Mouse (Mus musculus) liver, adult 2 months (tissue): Measurements from ENCODE around the gene Evx2.

Experiments used
- CTCF ChIP-seq: fragments of 200-500 bp; IDR thresholded peaks from 2 replicates; pipeline ENCODE4 v1.5.1; 2011; ENCODE audit warnings: low read depth, low read length, control low read depth
- POLR2A ChIP-seq: fragments of 200-500 bp; IDR thresholded peaks from 2 replicates; pipeline ENCODE4 v1.6.1; 2011; ENCODE audit warnings: low read length, control low read depth; ENCODE audit not compliant: insufficient read depth; ENCODE audit errors: extremely low read depth

DNA sequence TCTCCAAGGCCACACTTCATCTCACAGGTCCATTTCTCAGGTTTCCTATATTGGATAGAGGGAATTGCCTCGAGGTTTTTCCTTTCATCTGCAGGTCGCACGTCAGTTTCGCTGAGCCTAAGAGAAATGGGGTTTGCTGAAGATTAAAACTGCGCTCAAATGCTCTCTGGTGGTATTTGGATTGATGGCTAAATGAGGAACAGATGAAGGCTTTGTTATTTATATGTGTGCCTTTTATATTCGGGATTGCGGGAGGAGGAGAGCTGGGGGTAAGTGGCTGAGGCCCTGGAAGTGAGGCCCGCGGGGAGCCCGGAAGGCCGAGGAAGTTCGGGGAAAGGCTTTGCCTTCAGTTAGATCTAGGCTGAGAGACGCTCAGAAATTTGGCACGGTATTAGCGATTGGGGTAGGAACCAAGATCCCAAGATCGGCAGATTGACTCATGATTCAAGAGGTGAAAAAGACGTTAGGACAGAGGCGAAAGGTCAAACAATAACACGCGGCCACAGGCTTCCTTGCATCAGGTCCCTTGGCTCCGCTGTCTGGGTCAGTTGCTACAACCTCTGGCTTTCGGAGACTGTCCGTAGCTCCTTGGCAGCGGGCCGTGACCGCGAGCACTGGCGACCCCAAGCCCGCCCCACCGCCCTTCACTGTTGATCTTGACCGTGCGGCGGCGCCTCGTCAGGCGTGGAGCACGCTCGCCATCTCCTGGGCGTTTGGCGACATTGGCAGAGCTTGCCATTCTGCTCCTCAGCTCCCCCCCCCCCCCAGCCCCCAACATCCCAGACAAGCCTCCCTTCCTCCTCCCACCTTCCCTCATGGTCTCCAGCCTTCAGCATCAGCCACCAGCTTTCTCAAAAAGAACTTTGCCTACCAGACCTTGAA lies 13.4 kb upstream of the Evx2 start:
- peak; percentile 84 for TF ChIP-seq CTCF
- TF ChIP-seq POLR2A, result no peak
